Mouse (Mus musculus): Measurements from ENCODE around the gene Kif14.

DNA sequence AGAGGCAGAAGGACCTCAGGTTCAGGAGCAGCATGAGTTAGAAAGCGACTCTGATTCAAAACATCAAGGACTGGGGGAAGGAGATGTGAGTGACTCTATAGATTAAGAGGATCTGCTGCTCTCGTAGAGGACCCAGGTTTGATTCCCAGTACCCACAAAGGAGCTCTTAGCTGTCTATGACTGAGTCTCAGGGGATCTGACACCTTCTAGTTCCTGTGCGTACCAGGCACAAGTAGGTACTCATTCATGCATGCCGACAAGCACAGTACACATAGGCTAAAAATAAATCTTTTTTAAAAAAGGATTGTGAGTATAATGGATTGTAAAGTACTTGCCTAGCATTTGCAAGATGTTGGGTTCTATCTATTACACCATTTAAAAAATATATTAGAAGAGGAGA, 37.2 kb upstream of the Kif14 start:
- TF ChIP-seq POLR2A (IDR thresholded peaks at IDR 0.05; ENCODE audit: control insufficient read depth, low read depth, low read length) (no peak), CTCF (IDR thresholded peaks at IDR 0.05; ENCODE audit: control insufficient read depth, insufficient read depth, insufficient replicate concordance, low read depth, low read length) (no peak)

Measured in testis, adult 2 months (tissue).